Mouse (Mus musculus) limb, embryonic 12.5 days (tissue): ENCODE results near the gene Pclo. TPM values are rescaled to one million over a fixed set of nuclear protein-coding genes. Genes with fewer than 3 reads are reported as not detected.

ENCODE experiments used
- ATAC-seq: fragments of 200-750 bp; cut with Nextera tagmentation; 2 replicates; pipeline ENCODE4 v1.8.0; 2017; ENCODE audit warnings: low read depth, moderate TSS enrichment; ENCODE audit not compliant: insufficient number of reproducible peaks, insufficient read depth, low FRiP score, low TSS enrichment
- H3K27ac ChIP-seq: fragments of 300-500 bp; sonication (generic); 2 replicates; pipeline ENCODE4 v1.5.1; 2016; ENCODE audit warnings: mild to moderate bottlenecking, moderate library complexity
- H3K27me3 ChIP-seq: fragments of 300-500 bp; sonication (generic); 2 replicates; pipeline ENCODE4 v1.6.1; 2016; ENCODE audit warnings: mild to moderate bottlenecking, moderate library complexity
- H3K36me3 ChIP-seq: fragments of 300-500 bp; sonication (generic); 2 replicates; pipeline ENCODE4 v1.6.1; 2016; ENCODE audit warnings: mild to moderate bottlenecking, moderate library complexity
- H3K4me1 ChIP-seq: fragments of 300-500 bp; sonication (generic); replicated peaks from 2 replicates; pipeline ENCODE4 v1.6.1; 2016
- H3K4me2 ChIP-seq: fragments of 300-500 bp; sonication (generic); 2 replicates; pipeline ENCODE4 v1.6.1; 2016; ENCODE audit warnings: mild to moderate bottlenecking, moderate library complexity
- H3K4me3 ChIP-seq: fragments of 300-500 bp; sonication (generic); replicated peaks from 2 replicates; pipeline ENCODE4 v1.5.1; 2016; ENCODE audit warnings: mild to moderate bottlenecking
- H3K9ac ChIP-seq: fragments of 300-500 bp; sonication (generic); replicated peaks from 2 replicates; pipeline ENCODE4 v1.6.1; 2016; ENCODE audit warnings: mild to moderate bottlenecking, moderate library complexity
- H3K9me3 ChIP-seq: fragments of 300-500 bp; sonication (generic); 2 replicates; pipeline ENCODE4 v1.6.1; 2016; ENCODE audit warnings: mild to moderate bottlenecking, moderate library complexity
- WGBS: fragments of 180-500 bp; shearing (Covaris S2); methylation state at CpG from one replicate; pipeline ENCODE4 v1.1.7; 2016; 5-methylcytosine and 5-hydroxymethylcytosine counted together
- polyA plus RNA-seq: library from polyadenylated mRNA; unstranded; fragments of >200 nt; fragmentation: Nextera tagmentation; extraction: Ambion mirVana; gene quantifications from 2 replicates; pipeline ENCODE4 v1.2.1, GENCODE M21; 2016

Pclo gene
- polyA plus RNA-seq, 1 experiment from 2014 or later: 0.16 TPM

DNA sequence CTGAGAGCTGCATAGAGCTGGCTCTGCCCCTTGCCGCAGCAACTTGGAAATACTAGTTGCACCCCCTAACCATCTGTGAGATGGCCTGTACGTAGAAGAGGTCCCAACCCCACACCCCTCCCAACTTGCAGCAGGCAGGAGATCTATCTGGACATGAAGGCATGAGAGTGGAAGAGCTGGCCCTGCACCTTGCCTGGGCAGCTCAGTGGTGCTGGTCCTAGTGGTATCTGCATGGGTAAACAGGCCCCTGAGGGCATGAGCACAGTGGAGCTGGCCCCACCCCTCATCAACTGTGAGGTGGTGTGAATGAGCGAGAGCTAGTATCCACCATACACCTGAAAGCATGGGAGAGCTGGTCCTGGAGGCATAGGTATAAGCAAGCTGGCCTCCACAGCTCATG is 60.9 kb downstream of the Pclo start:
- ATAC-seq: no peak
- WGBS: 90% methylated on average over 3 of the region's 3 CpGs
- Histone ChIP-seq H3K4me2 (no peak overlapping the region), H3K4me1 (no peaks in the 10 kb centered on the region), H3K27ac (no peak overlapping the region), H3K9me3 (no peaks in the 10 kb centered on the region), H3K4me3 (no peak overlapping the region), H3K27me3 (no peaks in the 10 kb centered on the region), H3K36me3 (no peaks in the 10 kb centered on the region), H3K9ac (no peak overlapping the region)

DNA sequence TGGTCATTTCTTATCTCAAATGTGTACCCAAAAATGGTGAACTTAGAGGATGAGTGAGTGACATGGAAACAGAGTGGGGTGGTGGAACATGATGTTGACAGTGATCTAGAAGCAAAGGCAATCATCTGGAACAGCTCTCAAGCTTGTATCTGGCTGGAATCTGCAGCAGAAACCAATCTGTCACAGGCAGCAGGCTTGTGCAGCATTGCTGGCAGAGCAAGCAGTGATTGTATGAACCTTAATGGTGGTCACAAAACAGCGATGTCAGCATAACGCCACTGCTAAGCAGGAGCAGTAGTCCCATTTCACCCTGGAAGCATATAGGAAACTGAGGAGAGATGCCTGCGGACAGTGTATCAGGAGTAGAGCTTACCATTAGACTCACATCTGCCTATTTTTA is 76.8 kb downstream of the Pclo start:
- H3K36me3 ChIP-seq: no peaks in the 10 kb centered on the region
- no peak overlapping the region for H3K9ac ChIP-seq
- H3K4me2 ChIP-seq: no peak overlapping the region
- no peak overlapping the region for H3K27ac ChIP-seq
- no peaks in the 10 kb centered on the region for H3K27me3 ChIP-seq
- H3K4me1 ChIP-seq: no peaks in the 10 kb centered on the region
- H3K9me3 ChIP-seq: no peaks in the 10 kb centered on the region
- H3K4me3 ChIP-seq: no peak overlapping the region
- ATAC-seq: no peak
- WGBS: 77% methylated on average over 3 of the region's 3 CpGs

DNA sequence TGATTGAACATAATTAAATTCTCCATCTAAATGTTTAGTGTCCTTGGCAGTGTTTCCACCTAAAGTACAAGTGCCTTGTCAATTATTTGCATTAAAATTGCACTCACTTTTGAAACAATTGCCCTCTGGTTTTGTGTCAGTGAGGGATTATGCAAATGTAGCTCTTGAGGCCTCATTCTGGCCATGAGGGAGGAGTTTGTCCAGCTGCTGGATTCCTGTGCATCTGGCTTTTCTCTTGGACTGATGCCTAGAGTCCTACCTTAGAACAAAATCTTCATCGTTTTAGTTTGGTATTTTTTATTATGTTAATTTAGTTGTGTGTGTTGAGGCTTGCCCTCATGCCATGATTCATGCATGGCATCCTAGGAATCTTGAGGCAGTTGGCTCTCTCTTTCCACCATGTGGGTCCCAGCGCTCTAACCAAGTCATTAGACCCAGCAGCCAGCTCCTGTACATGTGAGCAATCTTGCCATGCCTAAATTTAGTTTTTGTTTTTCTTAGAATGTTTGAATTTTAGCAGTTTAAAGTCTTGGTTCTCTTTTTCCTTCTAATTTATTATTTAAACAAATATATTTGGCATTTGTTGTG is 80.8 kb downstream of the Pclo start:
- Histone ChIP-seq H3K36me3 (no peaks in the 10 kb centered on the region), H3K4me3 (no peak overlapping the region), H3K4me1 (no peaks in the 10 kb centered on the region), H3K9ac (no peak overlapping the region), H3K27ac (no peak overlapping the region), H3K9me3 (no peaks in the 10 kb centered on the region), H3K4me2 (no peak overlapping the region), H3K27me3 (no peaks in the 10 kb centered on the region)
- ATAC-seq: no peak
- 71% methylated on average over 2 of the region's 2 CpGs for WGBS

DNA sequence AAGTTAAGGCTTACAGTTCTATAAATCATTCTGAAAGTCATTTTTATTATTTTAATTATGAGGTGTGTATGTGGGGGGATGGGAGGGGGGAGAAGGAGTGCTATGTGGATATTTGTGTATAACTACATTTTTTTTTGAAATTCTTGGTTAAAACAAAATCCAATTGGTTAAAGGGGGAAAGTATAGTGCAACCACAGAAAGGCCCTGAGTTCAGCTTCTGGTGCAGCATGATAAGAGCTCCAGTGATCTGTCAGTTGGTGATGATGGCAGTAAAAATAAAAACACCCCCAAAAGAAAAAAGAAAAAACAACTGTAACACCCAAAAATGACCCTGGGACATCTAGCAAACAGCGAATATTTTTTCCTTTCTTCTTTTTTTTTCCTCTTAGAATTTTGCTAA is 93.6 kb downstream of the Pclo start:
- Histone ChIP-seq H3K4me2 (no peak overlapping the region), H3K9ac (no peak overlapping the region), H3K4me1 (no peaks in the 10 kb centered on the region), H3K36me3 (no peaks in the 10 kb centered on the region), H3K9me3 (no peaks in the 10 kb centered on the region), H3K27me3 (no peaks in the 10 kb centered on the region), H3K27ac (no peak overlapping the region), H3K4me3 (no peak overlapping the region)
- 68% methylated on average over 1 of the region's 1 CpGs for WGBS
- ATAC-seq: no peak

DNA sequence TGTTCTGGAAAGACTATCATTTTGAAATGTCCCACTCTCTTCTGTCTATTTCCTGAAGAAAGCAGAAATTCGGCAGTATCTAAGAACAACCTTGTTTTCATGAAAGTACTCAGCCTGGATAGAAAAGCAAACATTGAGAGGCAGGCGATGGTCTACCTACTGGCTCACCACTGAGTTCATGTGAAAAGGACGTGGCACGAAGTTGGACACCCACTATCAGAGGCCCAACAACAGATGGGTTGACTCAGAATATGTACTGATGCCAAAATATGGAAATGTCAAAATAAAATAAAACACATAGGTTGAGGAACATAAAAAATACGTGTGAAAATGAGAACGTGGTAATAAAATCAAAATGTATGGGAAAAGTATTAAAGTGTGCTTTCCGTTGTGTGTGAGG is 106.4 kb downstream of the Pclo start:
- H3K27ac ChIP-seq: no peak overlapping the region
- 78% methylated on average over 7 of the region's 7 CpGs for WGBS
- H3K4me1 ChIP-seq: no peaks in the 10 kb centered on the region
- no peak for ATAC-seq
- H3K4me3 ChIP-seq: no peak overlapping the region
- H3K9me3 ChIP-seq: no peaks in the 10 kb centered on the region
- H3K36me3 ChIP-seq: no peaks in the 10 kb centered on the region
- H3K27me3 ChIP-seq: no peaks in the 10 kb centered on the region
- no peak overlapping the region for H3K9ac ChIP-seq
- no peak overlapping the region for H3K4me2 ChIP-seq

DNA sequence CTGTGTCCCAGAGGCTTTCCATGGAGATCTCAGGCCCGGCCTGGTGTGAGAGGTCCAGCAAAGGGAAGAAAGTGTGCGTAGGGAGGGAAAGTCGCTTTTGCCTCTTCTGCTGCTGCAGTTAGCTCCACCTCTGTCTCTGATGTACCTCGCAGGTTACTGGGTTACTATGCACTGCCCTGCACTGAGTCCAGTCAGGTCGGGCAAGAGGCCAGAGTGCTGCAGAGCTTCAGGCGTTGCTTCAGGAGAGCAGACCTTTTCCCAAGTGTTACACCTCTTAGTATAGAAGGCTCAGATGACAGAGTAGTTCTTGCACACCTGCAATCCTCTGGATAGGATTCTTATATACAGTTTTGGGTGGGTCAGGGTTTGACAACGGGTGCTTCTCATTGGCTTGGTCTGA is 108.6 kb downstream of the Pclo start:
- Histone ChIP-seq H3K4me2 (no peak overlapping the region), H3K9me3 (no peaks in the 10 kb centered on the region), H3K36me3 (no peaks in the 10 kb centered on the region), H3K4me3 (no peak overlapping the region), H3K27me3 (no peaks in the 10 kb centered on the region), H3K27ac (no peak overlapping the region), H3K4me1 (no peaks in the 10 kb centered on the region), H3K9ac (no peak overlapping the region)
- ATAC-seq: no peak
- 66% methylated on average over 7 of the region's 7 CpGs for WGBS

GRCm38 (mm10) chr5:14641260-14641659 is 126.5 kb downstream of the Pclo start:
- Histone ChIP-seq H3K9ac (no peak overlapping the region), H3K9me3 (no peaks in the 10 kb centered on the region), H3K27ac (no peak overlapping the region), H3K4me3 (no peak overlapping the region), H3K36me3 (no peaks in the 10 kb centered on the region), H3K4me2 (no peak overlapping the region), H3K4me1 (no peaks in the 10 kb centered on the region), H3K27me3 (no peaks in the 10 kb centered on the region)
- no peak for ATAC-seq
- WGBS: 75% methylated on average over 1 of the region's 1 CpGs

DNA sequence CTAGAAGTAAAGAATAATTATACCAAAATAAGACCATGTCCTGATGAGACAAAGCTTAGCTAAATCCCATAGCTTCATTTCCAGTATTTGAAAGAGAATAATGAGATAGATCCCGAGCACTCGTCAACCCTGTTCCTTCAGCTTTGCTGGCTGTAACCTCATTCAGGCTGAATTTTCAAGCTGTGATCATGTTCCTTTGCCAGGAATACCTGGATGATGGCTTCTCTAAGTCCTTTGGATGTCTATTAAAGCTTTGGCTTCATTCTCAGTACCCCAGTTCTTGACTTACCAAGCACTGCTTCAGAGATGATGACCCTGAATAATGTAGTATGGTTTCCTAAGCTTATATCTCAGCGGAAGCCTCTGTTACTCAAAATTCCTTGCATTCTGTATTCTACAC is 131.1 kb downstream of the Pclo start:
- Histone ChIP-seq H3K4me2 (no peak overlapping the region), H3K4me3 (no peak overlapping the region), H3K36me3 (no peaks in the 10 kb centered on the region), H3K27ac (no peak overlapping the region), H3K27me3 (no peaks in the 10 kb centered on the region), H3K9ac (no peak overlapping the region), H3K4me1 (no peaks in the 10 kb centered on the region), H3K9me3 (no peaks in the 10 kb centered on the region)
- no peak for ATAC-seq
- 87% methylated on average over 3 of the region's 3 CpGs for WGBS

GRCm38 (mm10) chr5:14660637-14661036 is 145.9 kb downstream of the Pclo start:
- Histone ChIP-seq H3K36me3 (no peaks in the 10 kb centered on the region), H3K4me1 (no peaks in the 10 kb centered on the region), H3K9ac (no peak overlapping the region), H3K9me3 (no peaks in the 10 kb centered on the region), H3K27me3 (no peaks in the 10 kb centered on the region), H3K4me3 (no peak overlapping the region), H3K4me2 (no peak overlapping the region), H3K27ac (no peak overlapping the region)
- no peak for ATAC-seq
- 27% methylated on average over 1 of the region's 1 CpGs for WGBS

- H3K4me1 ChIP-seq: no peaks in the 10 kb centered on the region
- no peak overlapping the region for H3K4me2 ChIP-seq
- no peak overlapping the region for H3K9ac ChIP-seq
- ATAC-seq: no peak
- H3K4me3 ChIP-seq: no peak overlapping the region
- H3K27ac ChIP-seq: no peak overlapping the region
- H3K27me3 ChIP-seq: no peaks in the 10 kb centered on the region
- 84% methylated on average over 1 of the region's 1 CpGs for WGBS
- H3K9me3 ChIP-seq: no peaks in the 10 kb centered on the region
- H3K36me3 ChIP-seq: no peaks in the 10 kb centered on the region
Measured at GRCm38 (mm10) chr5:14662180-14662579, 147.5 kb downstream of the Pclo start.

DNA sequence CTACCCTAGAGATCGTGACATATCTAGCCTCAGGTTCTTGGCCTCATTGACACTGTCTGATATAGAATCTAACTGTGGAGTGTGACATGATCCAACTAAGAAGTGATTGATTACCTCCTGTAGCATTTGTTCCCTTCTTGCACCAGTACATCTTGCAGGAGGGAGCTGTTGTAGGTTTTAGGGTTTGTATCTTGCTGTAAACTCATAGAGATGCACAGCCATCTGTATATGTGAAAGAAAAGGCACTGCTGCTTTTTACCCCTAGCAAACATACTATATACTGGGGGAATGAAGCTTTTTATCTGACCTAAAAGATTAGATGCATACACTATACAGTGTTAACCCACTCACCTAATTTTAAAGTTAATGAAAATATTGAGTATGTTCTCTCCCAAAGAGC is 147.9 kb downstream of the Pclo start:
- H3K27ac ChIP-seq: no peak overlapping the region
- no peaks in the 10 kb centered on the region for H3K4me1 ChIP-seq
- H3K9me3 ChIP-seq: no peaks in the 10 kb centered on the region
- H3K4me2 ChIP-seq: no peak overlapping the region
- no peaks in the 10 kb centered on the region for H3K27me3 ChIP-seq
- ATAC-seq: no peak
- 88% methylated on average over 1 of the region's 1 CpGs for WGBS
- no peak overlapping the region for H3K9ac ChIP-seq
- no peak overlapping the region for H3K4me3 ChIP-seq
- no peaks in the 10 kb centered on the region for H3K36me3 ChIP-seq

DNA sequence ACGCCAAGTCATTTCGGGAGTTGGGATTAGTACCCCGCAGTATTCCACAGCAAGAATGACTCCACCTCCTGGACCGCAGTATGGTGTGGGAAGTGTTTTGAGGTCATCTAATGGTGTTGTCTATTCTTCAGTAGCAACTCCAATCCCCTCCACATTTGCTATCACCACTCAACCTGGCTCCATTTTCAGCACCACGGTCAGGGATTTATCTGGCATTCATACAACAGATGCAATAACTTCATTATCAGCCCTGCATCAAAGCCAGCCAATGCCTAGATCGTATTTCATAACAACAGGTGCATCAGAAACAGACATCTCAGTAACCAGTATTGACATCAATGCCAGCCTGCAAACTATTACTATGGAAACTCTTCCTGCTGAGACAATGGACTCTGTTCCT is 165.7 kb downstream of the Pclo start:
- Histone ChIP-seq H3K4me2 (no peak overlapping the region), H3K27me3 (no peaks in the 10 kb centered on the region), H3K36me3 (no peaks in the 10 kb centered on the region), H3K27ac (no peak overlapping the region), H3K4me3 (no peak overlapping the region), H3K9ac (no peak overlapping the region), H3K4me1 (no peaks in the 10 kb centered on the region), H3K9me3 (0 out of 2 replicates have a peak, but pooled peaks cover 4% of the 10 kb centered on the region)
- no peak for ATAC-seq
- WGBS: 92% methylated on average over 6 of the region's 6 CpGs
